10 mouse cellular contexts compared by ENCODE assay signal in genomic region chr13:103779922-103780585, GRCm38 (mm10). TPM values are rescaled to one million over a fixed set of nuclear protein-coding genes. Genes with fewer than 3 reads are reported as not detected.
A peak's percentile ranks its signal among the peaks of the same experiment; 100 is the strongest.
DNase-seq lines count a peak whose midpoint lies in the region; ATAC-seq and TF ChIP-seq lines count a peak whose summit lies in the region.
"Had no signal": no experiment of that assay in that cellular context is flagged by ENCODE, and none has a peak within 500 bp of the region (broad histone marks: within the 10 kb centered on the region; RNA-seq: fewer than 3 reads in every experiment).

No protein-coding gene starts in this region.

- no peaks in the 10 kb centered on the region for H3K9me3 ChIP-seq in kidney, embryonic 16.5 days (ENCODE audit: low read length)
- no peaks in the 10 kb centered on the region for H3K9me3 ChIP-seq in E14TG2a.4 (ENCODE audit: low read length)
- H3K9me3 ChIP-seq in limb, embryonic 10.5 days (replicated peaks): no peaks in the 10 kb centered on the region
- H3K9me3 ChIP-seq in midbrain, embryonic 15.5 days: no peaks in the 10 kb centered on the region

- peak; percentile 29 for DNase-seq in kidney, adult 18-20 months
- DNase-seq in c-Kit-positive CD71-positive TER-119-positive erythroid progenitor cells, embryonic 14.5 days (ENCODE audit: low spot score): peak; percentile 38
- DNase-seq in heart, postnatal 36 days: peak; percentile 24 to 46
- peak; percentile 50 for DNase-seq in limb, embryonic 10.5 days (ENCODE audit: low spot score)

- intact Hi-C loops in heart, postnatal 36 days (cut with DNase I): loop anchor here (2.0 kb wide), 2 partner anchors 29 to 77 kb away; no protein-coding TSS in a partner anchor

- WGBS in kidney, embryonic 16.5 days: 39% methylated on average over 11 of the region's 11 CpGs
- WGBS in limb, embryonic 10.5 days: 36% methylated on average over 11 of the region's 11 CpGs
- 36% methylated on average over 11 of the region's 11 CpGs for WGBS in midbrain, embryonic 15.5 days

- H3K4me1 ChIP-seq in kidney, embryonic 16.5 days (ENCODE audit: insufficient read depth, low read length): no peaks in the 10 kb centered on the region
- peaks cover 4% of the 10 kb centered on the region; the same call in 1 of the 2 replicates for H3K4me1 ChIP-seq in E14TG2a.4 (replicated peaks; ENCODE audit: low read depth, low read length)
- H3K4me1 ChIP-seq in limb, embryonic 10.5 days: peaks cover 2% of the 10 kb centered on the region
- peaks cover 3% of the 10 kb centered on the region for H3K4me1 ChIP-seq in midbrain, embryonic 15.5 days

- no peak overlapping the region for H3K27ac ChIP-seq in kidney, embryonic 16.5 days (ENCODE audit: low read length)
- H3K27ac ChIP-seq in limb, embryonic 10.5 days: no peak overlapping the region
- H3K27ac ChIP-seq in midbrain, embryonic 15.5 days: no peak overlapping the region
- H3K27ac ChIP-seq: macrophage had no signal

- H3K27me3 ChIP-seq in kidney, embryonic 16.5 days (ENCODE audit: insufficient read depth, low read length): no peaks in the 10 kb centered on the region
- peaks cover 7% of the 10 kb centered on the region; the same call in 1 of the 2 replicates for H3K27me3 ChIP-seq in E14TG2a.4 (ENCODE audit: insufficient read depth, low read length)
- H3K27me3 ChIP-seq in limb, embryonic 10.5 days (ENCODE audit: low read depth, poor library complexity, severe bottlenecking): no peaks in the 10 kb centered on the region
- no peaks in the 10 kb centered on the region for H3K27me3 ChIP-seq in midbrain, embryonic 15.5 days (replicated peaks)

- H3K9ac ChIP-seq in kidney, embryonic 16.5 days (replicated peaks; ENCODE audit: low read length): no peak overlapping the region
- no peak overlapping the region for H3K9ac ChIP-seq in midbrain, embryonic 15.5 days

- H3K36me3 ChIP-seq in kidney, embryonic 16.5 days (ENCODE audit: insufficient read depth, low read length): no peaks in the 10 kb centered on the region
- no peaks in the 10 kb centered on the region for H3K36me3 ChIP-seq in E14TG2a.4 (ENCODE audit: insufficient read depth, low read length)
- no peaks in the 10 kb centered on the region for H3K36me3 ChIP-seq in limb, embryonic 10.5 days
- H3K36me3 ChIP-seq in midbrain, embryonic 15.5 days (replicated peaks): no peaks in the 10 kb centered on the region

- no peak overlapping the region for H3K4me3 ChIP-seq in kidney, embryonic 16.5 days (ENCODE audit: low read length)
- H3K4me3 ChIP-seq in E14TG2a.4 (replicated peaks; ENCODE audit: low read length): no peak overlapping the region
- H3K4me3 ChIP-seq in limb, embryonic 10.5 days: no peak overlapping the region
- no peak overlapping the region for H3K4me3 ChIP-seq in midbrain, embryonic 15.5 days
- H3K4me3 ChIP-seq: erythroblast, embryonic 14.5 days had no signal

- H3K4me2 ChIP-seq in kidney, embryonic 16.5 days (replicated peaks; ENCODE audit: low read depth, low read length): no peak overlapping the region
- H3K4me2 ChIP-seq in midbrain, embryonic 15.5 days: no peak overlapping the region

- peak; percentile 90 for TF ChIP-seq CTCF in E14TG2a.4 (conservative IDR thresholded peaks at IDR 0.05; ENCODE audit: low read length)

- ATAC-seq in kidney, embryonic 16.5 days (ENCODE audit: low FRiP score, low TSS enrichment): no peak
- peak; percentile 24; the same call in 1 of the 2 replicates for ATAC-seq in midbrain, embryonic 15.5 days (replicated peaks)
- ATAC-seq in activated CD4-positive, CD25-positive, alpha-beta regulatory T cell, adult 4 months: no peak

RNA-seq across cellular contexts. Expression of gene Srek1, which starts 5.6 kb away (rescaled TPM):
- 66.4 and 83.1 TPM in 2 replicates for polyA plus RNA-seq in kidney, embryonic 16.5 days (2015; fragmentation: Nextera tagmentation; extraction: Ambion mirVana)
- 10 to 100 TPM; 20.3 to 21.0 TPM for total RNA-seq in heart, postnatal 36 days (2021)
- 84.4 and 91.3 TPM in 2 replicates for polyA plus RNA-seq in limb, embryonic 10.5 days (2016; fragmentation: Nextera tagmentation; extraction: Ambion mirVana)
- polyA plus RNA-seq in midbrain, embryonic 15.5 days (2015; fragmentation: Nextera tagmentation; extraction: Ambion mirVana): 68.0 and 76.6 TPM in 2 replicates
- 10 to 100 TPM; 59.8 to 75.0 TPM for polyA plus RNA-seq in activated CD4-positive, CD25-positive, alpha-beta regulatory T cell, adult 4 months (2017; shearing (Covaris generic))
